Mouse (Mus musculus) gastrocnemius, postnatal 25 days (tissue): ENCODE data around the gene Gm16368. TPM values are rescaled to one million over a fixed set of nuclear protein-coding genes. Genes with fewer than 3 reads are reported as not detected.
"Not testable (repeated sequence)": the region's sequence is repeated elsewhere in the genome, so short reads cannot be mapped to it uniquely, and the experiment has no call there.

Source experiments
- DNase-seq: peaks from one replicate; pipeline ENCODE4 v3.0.0; 2022
- long read RNA-seq, 2 experiments: library from polyadenylated mRNA; stranded (forward); transcript quantifications; one replicate each; pipeline ENCODE4 v2.0.0; 2021
- total RNA-seq, 2 experiments: library from RNA; stranded (reverse); gene quantifications; 1 replicate in 1 of 2; 2 replicates in 1 of 2; pipeline ENCODE4 v1.2.3; 2021

Gene Gm16368
- not detected for total RNA-seq
- long read RNA-seq, experiment 1: 0 reads
- long read RNA-seq, experiment 2: 0 reads

DNA sequence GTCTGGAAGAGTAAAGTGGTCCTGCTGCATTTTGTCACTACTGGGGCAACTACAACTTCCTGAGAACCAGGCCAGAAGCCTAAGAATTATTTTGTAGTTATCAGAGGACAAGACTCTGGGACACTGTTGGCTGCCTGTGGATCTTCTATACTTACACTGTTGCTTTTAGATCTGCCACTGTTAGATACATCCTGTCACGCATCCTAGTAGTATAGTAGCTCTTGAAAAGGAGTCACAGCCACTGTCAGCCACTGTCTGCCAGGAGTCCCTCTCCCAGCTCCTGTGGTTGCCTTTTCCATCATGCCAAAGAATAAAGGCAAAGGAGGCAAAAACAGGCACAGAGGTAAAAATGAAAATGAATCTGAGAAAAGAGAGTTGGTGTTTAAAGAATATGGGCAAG lies at the start of gene Gm16368:
Gene Gm16368 (plus strand): TSS at position 301 of the 400 bp plus-strand sequence.
- DNase-seq: not testable (repeated sequence)

DNA sequence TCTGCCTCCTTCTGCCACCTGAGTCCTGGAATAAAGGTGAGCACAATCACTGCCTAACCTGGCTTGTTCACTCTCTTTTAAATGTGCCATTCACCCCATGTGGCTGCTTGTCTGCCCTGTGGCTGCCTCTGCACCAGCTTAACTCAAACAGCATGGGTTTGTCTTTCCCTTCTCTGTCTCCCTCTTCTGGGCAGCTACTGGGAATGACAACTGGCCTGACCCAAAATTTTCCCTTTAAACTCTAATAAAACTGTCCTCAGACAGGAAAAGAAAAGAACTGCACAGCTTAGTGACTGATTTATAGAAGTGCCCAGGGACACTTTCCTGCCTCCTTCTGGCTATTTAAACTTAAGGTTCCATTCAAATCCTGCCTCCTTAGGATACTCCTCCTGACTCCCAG lies 44.4 kb upstream of the Gm16368 start:
- not testable (repeated sequence) for DNase-seq

DNA sequence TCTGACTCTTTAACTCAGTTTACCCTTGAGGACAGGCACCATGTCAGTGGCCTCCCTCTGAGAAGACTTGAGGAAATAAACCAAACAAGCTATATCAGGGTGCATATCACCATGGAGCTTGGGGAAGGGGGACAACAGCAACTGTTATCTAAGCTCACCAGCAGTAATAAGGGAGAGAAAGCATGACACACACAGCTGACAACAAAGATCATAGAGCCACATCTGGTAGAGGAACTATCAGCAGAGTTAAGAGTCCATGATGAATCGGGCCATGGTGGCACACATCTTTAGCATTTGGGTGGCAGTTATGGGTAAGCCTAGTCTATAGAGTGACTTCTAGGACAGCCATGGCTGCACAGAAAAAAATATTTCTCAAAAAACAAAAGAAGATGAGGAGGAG lies 43.8 kb upstream of the Gm16368 start:
- not testable (repeated sequence) for DNase-seq

DNA sequence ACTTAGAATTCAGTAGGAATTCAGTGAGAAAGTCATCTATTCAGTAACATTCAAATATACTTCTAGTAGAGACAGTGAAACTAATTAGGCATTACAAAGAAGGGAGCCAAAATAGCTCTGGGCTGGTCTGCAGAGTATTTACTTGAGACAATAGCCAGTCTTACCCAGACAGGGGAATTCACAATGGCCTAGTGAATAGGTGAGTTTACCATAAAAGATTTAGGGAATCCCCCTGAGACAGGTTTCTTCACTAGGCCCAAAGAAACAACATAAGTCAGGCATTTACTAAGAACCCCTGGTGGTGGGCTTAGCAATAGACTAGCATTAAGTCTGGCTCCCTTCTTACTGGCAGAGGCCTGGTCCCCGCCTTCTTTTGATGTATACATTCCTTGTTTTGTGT lies 38.3 kb upstream of the Gm16368 start:
- DNase-seq: not testable (repeated sequence)

Other genes with a start within 250 kb of the Gm16368 start
- gene Gm2001, start 241.4 kb upstream of the Gm16368 start, total RNA-seq: not detected
- not detected for gene Gm2016, start 209.6 kb upstream of the Gm16368 start, total RNA-seq
- not detected for gene Gm2022, start 188.3 kb upstream of the Gm16368 start, total RNA-seq
- not detected for gene Gm2035, start 163.8 kb upstream of the Gm16368 start, total RNA-seq
- not detected for gene Gm2042, start 129.6 kb upstream of the Gm16368 start, total RNA-seq
- gene Gm2075, start 71.8 kb upstream of the Gm16368 start, total RNA-seq: not detected
- gene Gm6803, start 64.9 kb upstream of the Gm16368 start, total RNA-seq: not detected
- not detected for gene Gm2056, start 56.7 kb upstream of the Gm16368 start, total RNA-seq
- not detected for gene Gm10436, start 98.4 kb downstream of the Gm16368 start, total RNA-seq
- not detected for gene Gm8332, start 166.4 kb downstream of the Gm16368 start, total RNA-seq
- gene Gm5662, start 190.8 kb downstream of the Gm16368 start, total RNA-seq: not detected
- gene Gm5039, start 240.3 kb downstream of the Gm16368 start, total RNA-seq: not detected